Mouse (Mus musculus) cerebellum, postnatal 25 days (tissue): ENCODE results near the gene Rrp1b.
"Not testable (repeated sequence)": the region's sequence is repeated elsewhere in the genome, so short reads cannot be mapped to it uniquely, and the experiment has no call there.

ENCODE experiments used
- DNase-seq, 2 experiments: peaks; one replicate each; pipeline ENCODE4 v3.0.0; 2021; ENCODE audit warnings: mixed read lengths in 2 of 2

Rrp1b gene

DNA sequence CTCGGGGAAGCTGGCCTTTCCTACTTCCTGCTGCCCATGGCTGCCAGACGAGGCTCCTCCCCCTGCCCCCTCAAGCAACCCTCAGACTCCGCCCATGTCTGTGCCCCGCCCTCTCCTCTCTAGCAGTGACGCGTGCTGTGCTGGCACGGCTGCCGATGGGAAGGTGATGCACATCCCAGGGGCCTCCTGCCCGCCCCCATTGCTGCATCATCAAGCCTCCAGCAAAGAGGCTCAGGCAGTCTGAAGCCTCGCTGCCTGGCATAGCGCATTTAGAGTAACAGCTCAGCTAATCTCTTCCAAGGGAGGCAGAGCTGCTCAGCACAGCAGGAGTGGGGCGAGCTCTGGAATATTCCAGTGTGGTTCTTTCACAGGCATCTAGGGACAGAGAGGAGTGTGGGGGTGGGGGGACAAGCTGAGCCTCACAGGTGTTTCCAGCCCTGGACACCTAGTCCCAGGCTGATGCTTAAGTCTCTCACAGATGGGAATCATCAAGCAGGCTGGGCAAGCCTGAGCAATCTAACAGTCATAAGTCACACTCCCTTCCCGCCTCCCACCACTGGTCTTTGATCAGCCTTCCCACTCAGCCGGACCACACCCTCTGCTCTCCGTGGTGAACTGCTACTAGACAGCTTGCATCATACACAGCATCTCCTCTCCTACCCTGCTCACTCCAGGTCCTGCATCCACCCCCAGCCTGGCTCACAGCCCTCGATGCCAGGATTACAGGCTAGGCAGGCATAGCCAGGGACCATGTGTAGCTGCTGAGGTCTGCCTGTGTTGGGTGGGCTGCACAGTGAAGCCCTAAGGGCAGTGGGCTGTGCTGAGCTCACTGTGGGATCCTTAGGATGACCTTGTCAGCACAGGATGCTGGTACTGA lies 55.7 kb downstream of the Rrp1b start:
- DNase-seq: peak in 1 of 2 experiments; percentile 51

- no peak for DNase-seq
Measured at GRCm38 (mm10) chr17:32092241-32092619, 56.3 kb downstream of the Rrp1b start.

DNA sequence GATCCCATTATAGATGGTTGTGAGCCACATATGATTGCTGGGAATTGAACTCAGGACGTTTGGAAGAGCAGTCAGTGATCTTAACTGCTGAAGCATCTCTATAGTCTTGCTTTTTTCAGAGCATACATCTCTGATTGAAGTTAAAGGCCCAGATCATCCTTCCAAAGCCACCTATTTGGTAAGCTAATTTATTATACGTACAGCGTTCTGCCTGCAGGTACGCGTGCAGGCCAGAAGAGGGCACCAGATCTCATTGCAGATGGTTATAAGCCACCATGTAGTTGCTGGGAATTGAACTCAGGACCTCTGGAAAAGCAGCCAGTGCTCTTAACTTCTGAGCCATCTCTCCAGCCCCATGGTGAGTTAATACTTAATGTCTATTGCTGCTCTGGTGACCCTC lies 57.0 kb downstream of the Rrp1b start:
- DNase-seq: no peak

- peak in 1 of 2 experiments; percentile 33 for DNase-seq
Measured at GRCm38 (mm10) chr17:32097676-32098075, 61.8 kb downstream of the Rrp1b start.

- DNase-seq: not testable (repeated sequence)
Measured at GRCm38 (mm10) chr17:32098905-32099304, 63.0 kb downstream of the Rrp1b start.

- DNase-seq: no peak
Measured at GRCm38 (mm10) chr17:32099574-32099942, 63.7 kb downstream of the Rrp1b start.

GRCm38 (mm10) chr17:32099943-32100586 lies 64.2 kb downstream of the Rrp1b start:
- peak; percentile 49 to 74 for DNase-seq

DNA sequence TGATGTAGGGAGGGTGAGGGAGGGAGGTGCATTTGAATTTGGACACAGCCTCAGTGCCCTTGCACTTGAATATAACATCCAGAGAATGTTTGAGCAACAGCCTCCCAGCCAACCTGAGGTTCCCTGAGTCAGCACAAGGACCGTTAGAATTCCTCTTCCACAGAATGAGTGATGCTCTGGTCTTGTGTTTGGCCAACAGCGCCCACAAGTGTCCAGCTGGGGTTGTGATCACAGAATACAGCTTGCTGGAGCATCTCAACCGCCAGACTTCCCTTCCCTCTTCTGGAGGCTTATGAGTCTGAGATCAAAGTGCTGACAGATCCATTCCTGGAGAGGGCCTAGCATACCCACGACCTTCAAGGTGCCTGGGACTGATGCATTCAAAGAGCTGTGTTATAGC lies 67.2 kb downstream of the Rrp1b start:
- DNase-seq: no peak

GRCm38 (mm10) chr17:32106358-32106757 lies 70.5 kb downstream of the Rrp1b start:
- no peak for DNase-seq

- DNase-seq: no peak
Measured at GRCm38 (mm10) chr17:32107877-32108276, 72.0 kb downstream of the Rrp1b start.

GRCm38 (mm10) chr17:32108320-32109011 lies 72.6 kb downstream of the Rrp1b start:
- not testable (repeated sequence) for DNase-seq

DNA sequence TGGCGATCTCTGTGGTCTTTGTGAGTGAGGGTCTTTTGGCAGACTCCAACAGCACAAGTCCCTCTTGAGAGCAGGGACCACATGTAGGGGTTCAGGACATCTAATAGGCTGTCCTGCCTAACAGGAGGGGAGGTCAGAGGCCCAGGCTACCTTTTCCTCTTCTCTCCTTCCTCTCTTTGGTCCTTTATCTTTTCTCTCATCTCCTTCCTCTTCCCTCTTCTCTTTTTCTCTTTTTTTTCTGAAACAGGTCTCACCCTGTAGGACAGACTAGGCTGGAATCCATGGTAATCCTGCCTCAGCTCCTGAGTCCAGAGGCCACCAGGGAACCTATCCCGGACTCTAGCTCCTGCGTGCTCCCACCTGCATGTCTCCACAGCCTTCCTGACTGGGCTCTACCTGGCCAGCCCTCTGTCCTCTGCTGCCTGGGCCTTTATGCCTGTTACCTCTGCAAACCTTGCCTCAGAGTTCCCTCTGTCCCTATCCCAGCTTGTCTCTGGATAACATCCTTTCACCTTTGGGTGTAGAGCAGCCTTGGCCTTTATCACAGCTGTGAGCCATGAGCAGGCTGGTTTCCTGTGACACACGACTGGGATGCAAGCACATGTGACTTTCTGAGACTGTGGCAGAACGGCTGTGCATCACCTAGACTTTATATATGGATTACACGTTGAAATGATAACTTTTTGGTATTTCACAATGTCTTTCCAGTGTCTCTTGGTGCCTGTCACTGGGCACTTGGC lies 73.5 kb downstream of the Rrp1b start:
- no peak for DNase-seq

DNA sequence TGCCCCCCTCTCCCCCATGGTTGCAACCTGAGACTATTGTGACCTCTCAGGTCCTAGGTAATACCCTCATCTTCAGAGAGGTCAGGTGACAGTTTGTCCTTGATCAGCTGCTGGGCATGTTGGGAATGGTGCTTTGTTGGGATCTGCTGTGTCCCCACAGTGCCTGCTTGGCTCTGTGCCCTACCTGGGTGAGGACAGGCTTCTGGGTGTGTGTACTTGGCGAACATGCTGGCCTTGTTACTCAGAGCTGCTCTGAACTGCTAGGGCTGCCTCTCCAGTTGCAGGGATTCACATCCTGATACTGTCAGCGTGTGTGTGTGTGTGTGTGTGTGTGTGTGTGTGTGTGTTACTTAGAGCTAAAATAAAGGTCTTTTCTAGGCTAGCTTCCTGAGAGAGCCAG lies 74.5 kb downstream of the Rrp1b start:
- DNase-seq: no peak

DNA sequence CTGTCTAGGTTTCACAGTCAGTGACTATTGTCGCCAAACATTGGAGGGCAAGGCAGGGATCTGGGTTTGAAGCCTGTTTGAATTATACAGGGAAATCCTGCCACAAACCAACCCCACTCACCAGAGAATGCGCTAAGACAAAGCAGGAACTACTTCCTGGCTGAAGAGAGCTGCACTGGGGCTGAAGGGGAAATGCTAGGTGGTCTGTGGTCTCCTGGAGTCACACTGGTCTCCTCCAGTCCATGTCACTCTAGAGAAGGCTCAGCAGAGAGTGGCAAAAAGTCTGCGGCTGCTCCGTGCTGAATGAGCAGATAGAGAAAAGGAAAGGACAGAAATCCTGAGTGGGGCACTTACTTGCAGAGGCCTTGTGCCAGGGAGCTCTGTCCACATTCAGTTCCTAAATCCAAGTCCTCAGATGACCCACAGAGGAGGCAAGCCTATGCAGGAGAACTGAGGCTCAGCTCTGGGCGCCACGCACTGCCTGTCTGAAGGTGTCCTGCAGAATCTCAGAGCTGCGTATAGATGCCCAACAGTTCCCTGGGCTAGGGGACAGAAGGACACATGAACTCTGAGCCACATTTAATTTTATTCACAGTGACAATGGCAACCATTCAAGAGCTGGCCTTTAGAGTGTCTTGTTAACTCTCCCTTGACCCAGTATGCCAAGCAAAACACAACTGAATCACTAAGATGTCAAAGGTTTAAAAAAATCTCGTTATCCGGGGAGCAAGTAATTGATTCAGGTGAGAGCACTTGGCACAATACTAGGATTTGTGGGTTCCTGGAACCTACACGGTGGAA lies 75.3 kb downstream of the Rrp1b start:
- no peak for DNase-seq
